Mouse (Mus musculus) T-cell, adult 2 months (primary cell): ENCODE measurements around the gene Atp2c2.

Source experiments
- DNase-seq: peaks from one replicate; pipeline ENCODE4 v3.0.0; 2022; ENCODE audit warnings: low spot score

Atp2c2 gene

DNA sequence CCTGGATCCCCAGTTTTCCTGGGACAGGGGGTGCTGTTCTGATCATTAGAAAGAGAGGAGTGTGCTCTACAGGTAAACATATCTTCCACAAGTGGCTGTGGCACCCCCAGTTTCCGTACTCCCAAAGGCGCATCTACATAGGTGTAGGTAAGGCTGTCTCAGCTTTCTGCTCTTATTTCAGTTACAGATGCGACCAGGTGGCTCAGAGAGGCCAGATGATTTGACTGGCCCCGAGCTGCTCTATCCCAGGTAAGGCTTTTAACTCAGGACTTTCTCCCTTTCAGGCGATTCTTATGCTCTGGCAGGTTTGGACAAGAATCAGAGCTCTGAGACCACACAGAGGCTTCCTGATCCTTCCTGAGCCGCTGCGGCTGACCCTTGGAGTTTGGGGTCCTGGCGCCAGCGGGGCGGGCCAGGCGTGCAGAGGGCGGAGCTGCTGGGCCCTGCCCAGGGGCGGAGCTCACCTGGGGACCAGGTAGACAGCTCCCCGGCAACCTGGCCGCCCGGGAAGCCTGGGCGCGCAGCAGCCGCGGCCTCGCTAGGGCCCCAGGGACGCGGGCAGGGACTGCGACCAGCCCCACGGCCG, at the start of gene Atp2c2:
Gene Atp2c2 (plus strand): TSS at position 461 of the 586 bp plus-strand sequence.
- DNase-seq, result no peak

GRCm38 (mm10) chr8:119651324-119651723, 48.5 kb upstream of the Atp2c2 start:
- DNase-seq, result no peak

GRCm38 (mm10) chr8:119656709-119657464, 42.9 kb upstream of the Atp2c2 start:
- DNase-seq, result no peak

DNA sequence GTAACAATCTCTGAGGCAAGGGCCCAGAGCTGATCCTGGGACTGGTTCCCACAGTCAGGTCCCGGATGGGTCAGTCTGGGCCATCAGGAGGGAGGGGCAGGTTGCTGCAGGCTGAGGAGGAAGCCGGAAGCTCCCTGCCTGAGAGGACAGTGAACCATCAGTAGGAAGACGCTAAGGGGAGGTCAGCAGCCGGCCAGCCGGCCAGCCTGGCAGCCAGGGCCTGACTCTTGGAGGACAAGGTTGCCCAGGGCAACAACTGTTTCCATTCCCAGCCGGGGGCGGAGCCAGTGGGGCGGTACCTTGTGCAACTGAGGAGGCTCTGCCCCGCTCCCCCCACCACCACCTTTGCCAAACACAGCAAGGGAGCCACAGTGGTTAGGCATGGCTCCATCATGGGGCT, 38.7 kb upstream of the Atp2c2 start:
- DNase-seq, result no peak

DNA sequence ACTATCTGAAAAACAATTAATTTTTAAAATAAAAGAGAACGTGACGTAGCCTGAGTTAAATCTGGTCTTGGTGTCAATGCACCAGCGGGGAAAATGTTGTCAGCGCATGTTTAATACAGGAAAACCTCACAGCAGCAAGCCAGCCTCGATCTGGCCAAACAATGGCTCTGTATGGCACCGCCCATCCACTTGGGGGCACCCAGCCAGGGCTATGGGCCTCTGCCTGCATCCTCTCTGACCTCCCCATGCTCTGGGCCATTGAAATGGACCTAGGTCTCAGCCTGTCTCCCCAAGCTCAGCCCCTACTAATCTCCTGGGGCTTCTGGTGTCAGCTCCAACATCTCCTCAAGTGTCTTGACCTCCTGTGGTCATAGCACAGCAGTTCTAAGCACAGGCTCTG, 37.9 kb upstream of the Atp2c2 start:
- DNase-seq, result no peak

DNA sequence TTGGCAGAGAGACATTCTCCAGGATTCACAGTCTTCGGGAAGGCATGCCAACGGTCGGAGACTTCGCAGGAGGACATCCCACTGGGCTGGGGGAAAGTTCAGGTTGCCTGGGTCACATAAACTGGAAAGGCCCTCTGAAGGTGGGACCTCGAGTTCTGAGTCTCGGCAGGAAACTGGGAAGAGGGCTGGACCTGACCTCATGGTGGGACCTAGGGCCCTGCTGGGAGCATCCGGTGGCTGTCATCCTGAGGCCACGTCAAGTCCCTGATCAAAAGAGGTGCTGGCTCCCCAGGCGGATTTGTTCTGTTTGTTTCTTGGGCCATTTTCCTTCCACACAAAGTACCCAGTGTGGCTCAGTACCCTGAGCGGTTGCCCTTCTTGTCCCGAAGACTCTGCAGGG, 36.4 kb upstream of the Atp2c2 start:
- no peak for DNase-seq

DNA sequence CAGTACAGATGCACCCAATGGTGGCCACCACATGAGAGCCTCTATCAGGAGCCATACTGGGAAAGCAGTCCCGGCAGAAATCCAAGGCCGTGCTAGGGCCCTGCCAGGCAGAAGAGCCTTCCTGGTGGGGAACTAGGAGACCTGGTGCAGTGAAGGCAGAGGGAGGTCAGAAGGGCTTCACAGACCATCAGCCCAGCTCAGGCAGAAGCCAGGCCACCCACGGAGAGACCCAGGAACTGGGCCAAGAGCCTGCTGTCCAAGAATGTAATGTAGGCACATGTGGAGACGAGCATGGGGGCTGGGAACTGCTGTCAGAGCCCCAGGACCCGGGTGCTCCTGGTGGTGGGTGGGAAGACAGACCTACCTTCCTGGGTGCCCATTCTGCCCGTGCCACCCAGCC, 34.5 kb upstream of the Atp2c2 start:
- DNase-seq, result no peak

DNA sequence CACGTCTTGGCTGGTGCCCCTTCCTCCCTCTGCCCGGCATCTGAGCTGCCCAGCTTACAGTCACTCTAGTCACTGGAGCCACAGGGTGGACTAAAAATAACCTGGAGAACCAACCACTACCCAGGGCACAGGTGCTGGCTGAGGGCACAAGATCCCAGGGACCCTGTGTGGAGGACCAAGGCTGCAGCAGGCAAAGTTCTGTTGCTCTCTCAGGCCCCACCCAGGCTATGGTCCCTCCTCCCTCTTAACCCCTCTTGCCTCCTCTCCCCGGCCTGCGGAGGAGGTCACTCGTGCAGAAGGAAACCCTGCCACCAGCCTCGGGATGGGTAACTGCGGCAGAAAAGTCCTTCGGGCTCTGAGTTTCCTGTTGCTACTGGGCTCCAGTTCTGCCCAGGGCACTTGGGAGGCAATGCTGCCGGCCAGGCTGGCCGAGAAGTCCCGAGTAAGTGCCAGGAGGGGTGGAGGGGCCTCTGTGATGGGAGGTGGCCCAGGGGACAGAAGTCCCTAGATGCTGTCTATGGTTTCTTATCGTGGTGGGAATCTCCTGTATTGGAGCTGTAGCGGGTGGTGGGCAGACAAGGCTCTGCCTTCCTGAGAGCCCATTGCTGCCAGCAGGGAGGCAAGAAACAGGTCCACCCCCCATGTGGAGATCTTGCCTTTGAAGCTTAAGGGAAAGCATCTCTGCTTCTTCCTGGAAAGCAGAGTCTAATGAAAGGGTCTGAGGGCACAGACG, 33.4 kb upstream of the Atp2c2 start, which contains the start of gene Wfdc1:
Gene Wfdc1 (plus strand): TSS at position 147 of the 733 bp plus-strand sequence.
- no peak for DNase-seq

DNA sequence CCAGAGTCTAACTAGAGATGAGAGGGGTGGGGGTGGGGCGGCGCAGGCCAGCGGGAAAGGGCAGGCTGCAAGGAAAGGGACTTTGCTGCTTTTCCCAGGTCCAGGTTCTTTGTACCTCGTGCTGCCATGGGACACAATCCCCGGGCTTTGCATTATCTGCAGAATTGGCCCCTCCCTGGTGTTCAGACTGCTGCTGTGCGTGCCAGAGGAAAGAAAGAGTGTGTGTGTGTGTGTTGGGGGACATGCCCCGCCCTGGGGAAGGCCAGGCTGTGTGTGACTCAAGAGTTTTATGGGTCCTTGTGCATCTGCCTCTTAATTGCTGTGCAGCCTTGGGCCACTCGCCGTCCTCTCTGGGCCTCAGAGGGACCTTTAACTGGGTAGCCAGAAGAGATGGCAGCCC, 31.4 kb upstream of the Atp2c2 start:
- no peak for DNase-seq

DNA sequence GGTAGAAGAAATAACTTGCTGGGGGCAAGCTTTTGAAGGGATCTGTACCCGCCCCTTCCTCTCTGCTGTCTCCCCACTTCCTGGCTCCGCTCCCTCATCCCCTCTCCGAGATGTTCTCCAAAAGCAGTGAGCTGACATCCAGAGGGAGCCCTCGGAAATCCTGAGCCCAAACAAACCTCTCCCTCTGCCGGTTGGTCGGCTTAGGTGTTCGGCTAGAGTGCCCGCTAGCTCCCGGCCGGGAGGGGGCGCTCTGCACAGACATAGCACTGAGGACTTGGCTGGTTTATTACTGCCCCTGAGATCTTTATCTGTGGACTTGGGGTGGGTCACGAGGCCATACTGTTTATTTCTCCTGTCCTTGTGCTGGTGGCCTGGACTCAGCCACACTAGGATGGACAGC, 30.5 kb upstream of the Atp2c2 start:
- no peak for DNase-seq

DNA sequence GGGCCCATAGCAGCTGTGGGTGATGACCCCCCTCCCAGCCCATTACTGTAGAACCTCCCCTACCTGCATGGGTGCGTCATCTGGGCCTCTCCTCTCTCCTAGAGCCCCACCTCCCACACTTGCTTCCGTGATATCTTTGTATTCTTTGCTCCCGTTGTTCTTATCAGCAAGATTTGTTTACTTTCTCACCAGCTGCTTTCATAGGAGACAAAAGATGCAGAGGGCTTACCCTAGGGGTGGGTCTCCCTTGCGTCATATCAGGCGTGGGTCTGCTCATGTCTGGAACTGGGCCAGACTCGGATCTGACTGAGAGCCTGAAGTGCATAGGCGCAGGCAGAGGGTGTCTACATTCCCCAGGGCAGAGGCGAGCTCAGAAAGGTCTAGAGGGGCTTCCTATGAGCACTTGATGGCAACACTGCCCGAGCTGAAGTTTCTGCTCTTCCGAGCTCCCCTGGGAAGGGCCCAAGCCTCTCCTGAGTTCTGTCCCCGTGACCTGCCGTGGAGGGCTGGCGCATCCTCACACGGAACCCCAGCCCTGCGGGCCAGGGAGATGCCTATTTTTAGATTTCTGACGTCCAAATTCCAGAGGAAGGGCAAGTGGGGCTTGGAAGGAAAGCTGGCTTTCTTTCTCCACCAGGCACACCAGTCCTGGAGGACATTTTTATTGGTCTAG, 29.3 kb upstream of the Atp2c2 start:
- no peak for DNase-seq

- no peak for DNase-seq
These were observed 25.7 kb upstream of the Atp2c2 start for GRCm38 (mm10) chr8:119673976-119674555.

DNA sequence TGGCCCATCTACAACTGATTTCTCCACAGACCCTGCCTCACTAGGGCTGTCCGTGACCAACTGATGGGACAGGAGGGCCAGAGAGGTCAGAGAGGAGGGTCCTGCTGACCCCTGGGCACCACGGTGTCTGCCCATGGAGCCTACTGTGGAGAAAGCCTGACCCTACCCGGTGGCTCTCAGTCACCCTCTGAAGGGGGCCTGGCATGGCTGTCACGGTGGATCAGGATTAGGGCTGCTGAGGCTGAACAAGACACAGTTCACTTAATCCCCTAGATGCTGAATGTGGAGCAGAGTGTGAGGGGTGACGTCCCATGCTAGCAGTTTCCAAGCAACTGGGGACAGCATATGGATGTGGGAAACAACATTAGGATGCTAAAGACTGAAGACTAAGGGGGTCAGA, 24.4 kb upstream of the Atp2c2 start:
- DNase-seq, result no peak

- peak; percentile 72 for DNase-seq
These were observed 23.4 kb upstream of the Atp2c2 start for GRCm38 (mm10) chr8:119676389-119676788.

DNA sequence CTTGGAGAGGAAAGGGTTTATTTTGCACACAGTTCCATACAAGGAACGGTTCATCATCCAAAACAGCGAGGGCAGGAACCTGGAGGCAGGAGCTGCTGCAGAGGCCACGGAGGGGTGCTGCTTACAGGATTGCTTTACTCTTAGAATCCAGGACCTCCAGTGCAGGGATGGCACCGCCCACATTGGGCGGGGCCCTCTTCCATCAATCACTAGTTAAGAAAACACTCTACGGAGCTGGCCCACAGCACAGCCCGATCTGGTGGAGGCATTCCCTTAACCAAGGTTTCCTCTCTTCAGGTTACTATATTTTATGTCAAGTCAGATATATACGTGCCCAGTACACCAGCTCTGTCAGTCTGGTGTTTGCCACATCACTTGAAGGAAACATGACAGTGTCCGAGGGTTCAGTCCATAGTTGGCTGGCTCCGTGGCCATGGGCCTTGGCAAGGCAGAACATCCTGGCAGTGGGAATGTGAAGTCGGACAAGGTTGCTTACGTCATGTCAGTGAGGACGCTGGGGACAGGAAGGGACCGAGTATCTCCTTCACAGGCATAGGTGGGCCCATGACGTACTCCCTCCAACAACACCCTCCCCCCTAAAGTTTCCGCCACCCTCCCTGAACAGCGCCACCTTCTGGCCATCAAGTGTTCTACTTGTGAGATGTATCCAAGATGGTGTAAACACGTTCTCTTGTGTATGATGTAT, 21.5 kb upstream of the Atp2c2 start:
- DNase-seq, result peak; percentile 37

GRCm38 (mm10) chr8:119679184-119679583, 20.6 kb upstream of the Atp2c2 start:
- DNase-seq, result no peak

DNA sequence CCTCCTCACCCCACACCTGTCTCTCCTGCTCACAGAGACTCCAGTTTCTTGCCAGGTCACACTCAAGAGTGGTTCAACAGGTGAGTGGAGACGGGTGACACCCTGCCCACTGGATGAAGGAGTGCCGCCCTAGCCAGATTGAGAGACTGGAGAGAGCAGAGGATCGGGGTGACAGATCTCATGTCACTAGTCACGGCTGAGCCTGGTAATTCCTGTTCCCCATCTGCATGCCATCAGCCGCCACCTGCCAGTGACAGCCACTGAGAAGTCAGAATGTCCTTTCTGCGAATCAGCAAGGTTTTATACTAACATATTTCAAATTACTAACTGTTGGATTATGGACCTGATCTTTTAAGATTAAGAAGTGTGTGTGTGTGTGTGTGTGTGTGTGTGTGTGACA, 9.2 kb upstream of the Atp2c2 start:
- no peak for DNase-seq

GRCm38 (mm10) chr8:119691989-119692388, 7.8 kb upstream of the Atp2c2 start:
- no peak for DNase-seq

- no peak for DNase-seq
These were observed 5.1 kb upstream of the Atp2c2 start for GRCm38 (mm10) chr8:119694696-119695095.

DNA sequence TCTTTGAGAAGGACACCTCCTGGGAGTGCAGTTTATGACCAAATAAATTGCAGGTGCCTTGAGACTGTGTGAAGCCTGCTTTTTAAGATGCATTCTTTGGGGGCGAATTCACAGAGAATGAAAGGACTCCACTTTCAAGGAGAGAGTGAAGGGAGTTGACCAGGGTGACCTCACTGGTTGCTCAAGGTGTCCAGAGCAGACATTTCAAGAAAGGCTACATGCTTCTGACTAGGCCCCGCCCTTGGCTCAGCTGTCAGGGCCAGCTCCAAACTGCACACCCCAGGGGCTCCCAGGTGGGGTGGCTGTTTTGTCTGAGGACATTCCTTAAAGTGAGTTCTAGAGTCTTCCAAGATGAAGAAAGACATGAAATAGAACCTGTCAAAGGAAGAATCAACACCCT, 2.6 kb upstream of the Atp2c2 start:
- no peak for DNase-seq

GRCm38 (mm10) chr8:119698960-119699359, 849 bp upstream of the Atp2c2 start:
- peak; percentile 41 for DNase-seq

GRCm38 (mm10) chr8:119702965-119703364, 3.2 kb downstream of the Atp2c2 start:
- DNase-seq, result no peak
